Mouse (Mus musculus): ENCODE results near the gene Ubr1.
"Not testable (repeated sequence)": the region's sequence is repeated elsewhere in the genome, so short reads cannot be mapped to it uniquely, and the experiment has no call there.

The Ubr1 gene

GRCm38 (mm10) chr2:120970559-120971080, at the start of gene Ubr1:
Ubr1 (minus strand) TSS chr2:120970715.
- in situ Hi-C loops (cut with MboI, MseI), result no loop called here

DNA sequence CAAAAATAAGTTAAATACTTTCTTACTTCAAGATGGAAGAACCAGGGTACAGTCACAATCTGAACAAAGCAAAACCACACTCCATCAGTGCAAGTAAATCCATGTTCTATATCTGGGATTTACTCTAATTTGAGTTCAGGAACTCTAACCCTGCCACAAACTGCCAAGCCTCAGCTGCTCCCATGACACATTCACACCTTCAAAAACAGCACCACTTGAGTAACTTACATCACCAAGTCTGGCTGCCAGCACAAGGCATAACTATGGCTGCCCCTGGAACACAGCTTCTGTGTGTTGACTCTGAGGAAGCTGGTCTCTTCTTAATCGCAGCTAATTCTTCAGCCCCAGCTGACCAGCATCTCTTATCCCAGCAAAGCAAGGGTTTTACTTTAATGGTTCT, 46.6 kb upstream of the Ubr1 start:
- in situ Hi-C loops (cut with MboI, MseI), result no loop called here

DNA sequence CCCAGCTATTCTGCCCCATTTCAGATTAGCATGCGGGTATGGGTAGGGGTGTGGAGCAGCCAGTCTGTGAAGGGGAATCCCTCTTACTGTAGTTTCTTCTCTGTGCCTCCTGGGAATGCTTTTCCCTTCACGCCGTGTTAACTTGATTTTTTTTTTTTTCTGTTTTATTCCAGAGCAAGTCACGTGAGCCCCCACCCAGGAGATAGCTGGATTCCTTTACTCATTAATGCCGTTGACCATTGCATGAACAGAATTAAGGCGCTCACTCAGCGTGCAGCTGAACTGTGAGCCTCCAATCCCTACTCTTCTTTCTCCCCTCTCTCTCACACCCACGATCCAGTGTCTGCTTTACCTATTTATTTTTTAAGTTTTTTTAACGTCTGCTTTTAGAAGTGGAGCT, 45.7 kb upstream of the Ubr1 start:
- in situ Hi-C loops (cut with MboI, MseI), result no loop called here

DNA sequence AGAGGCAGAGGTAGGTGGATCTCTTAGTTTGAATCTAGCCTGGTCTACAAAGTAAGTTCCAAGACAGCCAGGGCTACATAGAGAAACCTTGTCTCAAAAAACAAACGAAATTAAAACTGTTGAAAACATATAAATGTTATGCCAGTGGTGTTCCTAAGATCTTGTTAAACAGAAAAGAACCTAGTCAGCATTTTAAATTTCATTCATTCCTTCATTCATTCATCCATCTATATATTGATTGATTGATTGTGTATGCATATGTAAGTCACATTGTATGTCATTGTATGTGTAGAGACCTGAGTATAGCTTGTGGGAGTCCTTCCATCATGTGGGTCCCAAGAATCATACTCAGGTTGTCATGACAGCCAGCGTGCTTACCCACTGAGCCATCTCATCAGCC, 45.0 kb upstream of the Ubr1 start:
- in situ Hi-C loops (cut with MboI, MseI), result no loop called here

DNA sequence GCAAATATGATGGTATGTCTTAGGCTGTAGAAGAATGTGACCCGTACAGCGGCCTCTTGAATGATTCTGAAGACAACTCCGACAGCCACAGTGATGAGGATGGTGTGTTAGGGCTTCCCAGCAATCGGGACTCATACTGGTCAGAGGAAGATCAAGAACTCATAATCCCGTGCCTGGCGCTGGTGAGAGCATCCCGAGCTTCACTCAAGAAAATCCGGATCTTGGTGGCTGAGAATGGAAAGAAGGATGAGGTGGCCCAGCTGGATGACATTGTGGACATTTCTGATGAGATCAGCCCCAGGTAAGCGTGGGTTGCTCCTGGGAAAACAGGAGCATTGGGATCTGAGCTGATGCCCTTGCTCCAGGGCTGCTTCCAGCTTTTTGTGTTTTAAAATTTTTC, 42.2 kb upstream of the Ubr1 start:
- in situ Hi-C loops (cut with MboI, MseI), result no loop called here

DNA sequence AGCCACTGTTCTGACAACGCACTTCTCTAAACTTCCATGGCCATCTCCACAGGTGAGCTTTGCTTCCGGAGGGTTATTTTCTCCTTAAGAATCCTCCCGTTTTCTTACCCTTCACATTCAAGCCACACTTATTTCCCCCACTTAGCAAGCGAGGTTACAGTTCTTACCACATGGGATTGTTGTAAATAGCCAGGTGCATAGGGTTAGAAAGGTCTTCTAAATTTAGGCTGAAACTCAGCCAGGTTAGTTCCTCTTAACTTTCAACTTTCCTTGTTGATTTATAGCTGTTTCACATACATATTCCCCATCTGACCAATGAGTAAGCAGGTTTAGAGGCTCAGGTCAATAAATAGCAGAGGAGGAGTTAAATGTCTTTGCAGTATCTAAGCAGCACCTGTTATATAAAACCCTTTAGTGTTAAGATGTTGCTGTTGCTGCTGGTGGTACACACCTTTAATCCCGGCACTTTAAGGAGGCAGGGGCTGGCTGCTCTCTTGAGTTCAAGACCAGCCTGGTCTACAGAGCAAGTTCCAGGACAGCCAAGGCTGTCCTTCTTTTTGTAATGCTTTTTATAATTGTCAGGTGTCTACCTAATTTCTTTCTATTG, 38.7 kb upstream of the Ubr1 start:
- in situ Hi-C loops (cut with MboI, MseI), result no loop called here

DNA sequence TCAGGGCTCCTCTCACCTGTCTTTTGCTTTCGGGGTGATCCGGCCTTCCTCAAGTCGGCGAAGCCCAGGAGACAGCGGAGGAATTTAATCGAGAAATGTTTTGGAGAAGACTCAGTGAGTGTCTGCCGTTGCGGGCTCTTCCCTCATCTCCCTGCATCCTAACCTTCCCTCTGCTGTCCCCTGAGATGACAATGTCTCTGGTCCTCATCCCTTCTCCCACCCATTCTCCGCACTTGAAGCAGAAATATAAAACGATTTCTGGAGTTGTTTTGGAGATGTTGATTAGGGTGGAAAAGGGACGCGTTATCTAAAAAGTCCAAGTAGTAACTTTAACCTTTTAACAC, 38.1 kb upstream of the Ubr1 start:
- in situ Hi-C loops (cut with MboI, MseI), result no loop called here

- in situ Hi-C loops (cut with MboI, MseI), result no loop called here
These were observed 37.6 kb upstream of the Ubr1 start, which contains the start of gene Ccndbp1 for GRCm38 (mm10) chr2:121007925-121008663. Ccndbp1 (plus strand) TSS chr2:121008403.

DNA sequence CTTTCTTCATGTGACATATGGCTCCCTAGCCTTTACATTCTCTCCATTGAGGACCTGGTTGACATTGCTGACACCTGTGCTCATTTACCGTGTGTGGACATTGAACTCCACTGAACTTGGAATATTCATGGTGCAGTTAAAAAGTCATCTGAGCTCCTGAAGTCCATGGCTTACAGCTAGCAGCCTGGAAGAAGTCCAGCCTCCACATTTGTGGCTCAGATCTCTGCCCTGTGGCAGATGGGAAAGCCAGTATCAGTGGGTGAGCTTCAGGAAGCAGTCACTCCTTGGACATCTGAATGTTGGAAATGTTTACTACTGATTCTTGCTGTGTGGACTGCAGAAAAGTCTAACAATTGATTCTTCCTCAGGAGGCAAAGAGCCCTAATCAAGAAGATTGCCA, 36.5 kb upstream of the Ubr1 start:
- in situ Hi-C loops (cut with MboI, MseI), result no loop called here

GRCm38 (mm10) chr2:121004018-121004811, 33.7 kb upstream of the Ubr1 start:
- in situ Hi-C loops (cut with MboI, MseI), result no loop called here

GRCm38 (mm10) chr2:121003586-121003985, 33.1 kb upstream of the Ubr1 start:
- in situ Hi-C loops (cut with MboI, MseI), result no loop called here

DNA sequence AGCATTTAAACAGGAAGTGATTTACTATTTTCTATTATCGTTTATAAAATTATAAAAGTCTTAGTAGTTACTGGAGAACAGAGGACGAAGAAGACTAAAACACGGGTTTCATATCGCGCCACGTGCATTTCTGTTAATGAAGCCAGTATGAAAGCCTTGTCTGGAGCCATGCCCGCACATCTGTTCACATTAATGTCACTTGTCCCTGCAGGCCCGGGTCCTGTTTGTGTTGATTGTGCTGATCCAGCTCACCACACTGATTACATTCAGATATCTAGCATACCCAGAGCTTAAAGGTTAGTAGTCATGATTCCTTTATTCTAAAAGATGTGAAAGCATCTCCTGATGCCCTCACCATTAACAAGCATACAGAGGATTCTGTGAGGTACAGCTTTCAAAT, 28.3 kb upstream of the Ubr1 start:
- in situ Hi-C loops (cut with MboI, MseI), result no loop called here

DNA sequence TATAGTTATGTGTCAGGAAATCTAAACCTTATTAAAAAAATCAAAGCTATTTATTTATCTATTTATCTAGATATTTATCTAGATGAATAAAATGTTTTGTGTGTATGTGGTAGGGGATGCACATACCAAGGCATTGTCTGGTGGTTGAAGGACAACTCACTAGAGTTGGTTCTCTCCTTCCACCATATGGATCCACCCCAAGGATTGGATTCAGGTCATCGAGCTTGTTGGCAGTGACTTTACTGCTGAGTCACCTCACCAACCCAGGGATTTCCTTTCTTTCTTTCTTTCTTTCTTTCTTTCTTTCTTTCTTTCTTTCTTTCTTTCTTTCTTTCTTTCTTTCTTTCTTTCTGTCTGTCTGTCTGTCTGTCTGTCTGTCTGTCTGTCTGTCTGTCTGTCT, 26.1 kb upstream of the Ubr1 start:
- in situ Hi-C loops (cut with MboI, MseI), result not testable (repeated sequence)

DNA sequence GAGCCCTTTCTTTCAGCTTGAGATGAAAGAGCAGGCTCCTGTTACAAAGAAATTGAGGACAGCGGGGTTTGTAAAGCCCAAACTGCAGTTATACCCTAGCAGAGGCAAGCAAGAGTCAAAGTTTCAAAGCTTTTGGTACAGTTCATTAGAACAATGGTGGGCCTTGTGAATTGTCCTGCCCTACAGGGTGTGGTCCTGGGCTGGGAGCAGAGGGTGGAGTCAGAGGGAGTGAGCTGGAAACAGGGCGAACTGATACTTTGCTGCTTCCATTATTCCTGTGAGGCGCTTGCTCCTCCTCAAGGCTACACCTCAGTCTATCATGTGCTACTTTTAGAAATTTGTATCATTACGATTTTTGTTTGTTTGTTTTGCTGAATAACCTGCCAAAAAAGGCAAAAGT, 20.7 kb upstream of the Ubr1 start:
- in situ Hi-C loops (cut with MboI, MseI), result no loop called here

GRCm38 (mm10) chr2:120985241-120985640, 14.7 kb upstream of the Ubr1 start:
- in situ Hi-C loops (cut with MboI, MseI), result no loop called here

- in situ Hi-C loops (cut with MboI, MseI), result no loop called here
These were observed 13.1 kb upstream of the Ubr1 start for GRCm38 (mm10) chr2:120983611-120984010.

DNA sequence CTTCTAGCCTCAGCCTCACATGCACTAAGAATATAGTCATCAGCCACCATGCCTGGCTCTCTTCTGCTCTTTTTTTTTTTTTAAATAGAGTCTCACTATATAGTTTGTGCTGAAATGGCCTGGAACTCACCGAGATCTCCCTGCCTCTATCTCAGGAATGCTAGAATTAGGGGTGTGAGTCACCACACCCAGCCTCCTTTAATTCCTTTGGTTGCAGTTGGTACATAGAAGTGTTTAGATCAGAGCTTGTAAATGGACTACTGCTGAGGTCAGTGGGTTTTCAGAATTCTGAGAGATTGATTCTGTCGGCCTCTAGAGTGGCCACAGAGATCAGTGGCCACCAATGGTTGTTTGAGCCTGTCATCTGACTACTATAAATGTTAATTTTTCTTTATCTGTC, 10.3 kb upstream of the Ubr1 start:
- in situ Hi-C loops (cut with MboI, MseI), result no loop called here

DNA sequence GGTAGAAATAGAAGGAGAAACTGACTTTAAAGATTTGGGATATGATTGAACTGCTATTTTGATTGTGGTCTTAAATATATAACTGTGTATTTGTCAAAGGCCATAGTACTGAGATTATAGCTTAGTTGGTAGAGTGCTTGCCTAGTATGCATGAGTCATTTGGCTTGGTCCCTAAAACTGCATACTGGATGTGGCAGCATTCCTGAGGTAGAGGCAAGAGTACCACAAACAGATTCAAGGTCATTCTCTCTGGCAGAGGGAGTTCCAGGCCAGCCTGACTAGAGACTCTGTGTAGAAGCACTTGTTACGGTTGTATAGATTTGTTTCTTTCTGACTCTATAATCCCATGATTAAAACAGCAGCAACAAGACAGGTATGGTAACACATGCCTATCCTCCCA, 9.3 kb upstream of the Ubr1 start:
- in situ Hi-C loops (cut with MboI, MseI), result no loop called here

DNA sequence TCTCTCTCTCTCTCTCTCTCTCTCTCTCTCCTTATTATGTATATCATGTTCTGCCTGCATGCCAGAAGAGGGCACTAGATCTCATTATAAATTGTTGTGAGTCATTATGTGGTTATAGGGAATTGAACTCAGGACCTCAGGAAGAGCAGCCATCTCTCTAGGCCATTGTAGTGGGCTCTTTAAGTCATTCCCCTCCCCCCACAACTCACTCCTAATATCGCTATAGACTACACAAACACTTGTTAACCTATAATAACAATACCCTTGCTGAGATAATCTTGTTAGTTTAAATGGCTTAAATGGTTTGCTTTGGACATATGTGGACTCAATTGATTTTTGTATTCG, 8.2 kb upstream of the Ubr1 start:
- in situ Hi-C loops (cut with MboI, MseI), result no loop called here

DNA sequence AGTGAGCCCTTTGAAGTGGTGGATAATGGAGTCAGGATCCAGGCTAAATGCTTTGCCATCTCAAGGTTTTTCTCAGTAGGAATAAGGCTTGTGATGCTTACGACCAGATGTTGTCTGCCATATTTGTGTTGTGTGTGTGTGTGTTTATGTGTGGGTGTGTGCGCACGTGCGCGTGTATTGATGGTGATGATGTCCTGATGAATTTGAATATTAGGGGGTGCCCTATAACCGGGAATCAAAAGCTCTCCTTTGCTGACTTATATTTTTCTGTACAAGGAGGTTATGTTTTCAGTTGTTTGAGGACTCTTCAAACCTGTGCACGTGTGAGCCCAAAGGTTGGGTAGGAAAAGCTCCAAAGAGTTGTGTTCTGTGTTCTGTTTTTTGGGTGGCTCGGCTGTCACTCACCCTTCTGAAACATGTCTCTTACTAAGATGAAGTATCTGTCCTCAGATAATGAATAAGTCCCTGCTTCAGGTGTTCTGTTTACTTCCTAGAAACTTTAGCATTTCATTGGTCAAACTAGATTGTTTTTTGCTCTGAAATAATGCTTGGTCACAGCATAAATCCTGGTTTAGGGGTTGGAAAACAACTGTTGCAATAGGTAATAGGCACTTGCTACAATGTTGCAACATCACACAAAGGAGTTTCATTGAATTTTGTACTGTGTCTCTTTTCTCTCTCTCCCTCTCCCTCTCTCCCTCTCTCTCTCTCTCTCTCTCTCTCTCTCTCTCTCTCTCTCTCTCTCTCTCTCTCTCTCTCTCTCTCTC, 7.6 kb upstream of the Ubr1 start:
- in situ Hi-C loops (cut with MboI, MseI), result no loop called here

- in situ Hi-C loops (cut with MboI, MseI), result no loop called here
These were observed 6.7 kb upstream of the Ubr1 start, which contains the start of gene Tmem62 for GRCm38 (mm10) chr2:120976990-120977925. Tmem62 (plus strand) TSS chr2:120977017.

All from T-helper 17 cell (primary cell).